Mouse (Mus musculus) limb, embryonic 11.5 days (tissue): ENCODE data around the gene App. TPM values are rescaled to one million over a fixed set of nuclear protein-coding genes. Genes with fewer than 3 reads are reported as not detected.

ENCODE experiments used
- ATAC-seq: fragments of 200-750 bp; cut with Nextera tagmentation; 2 replicates; pipeline ENCODE4 v1.8.0; 2017; ENCODE audit warnings: low read depth; ENCODE audit not compliant: insufficient number of reproducible peaks, low FRiP score, low TSS enrichment
- DNase-seq: peaks from one replicate; pipeline ENCODE4 v3.0.0-alpha.2; 2015; ENCODE audit warnings: low spot score
- H3K27ac ChIP-seq: fragments of 300-500 bp; sonication (generic); replicated peaks from 2 replicates; pipeline ENCODE4 v1.5.1; 2014; ENCODE audit warnings: low read depth, mild to moderate bottlenecking, low read length
- H3K27me3 ChIP-seq: fragments of 300-500 bp; sonication (generic); 2 replicates; pipeline ENCODE4 v1.6.1; 2014; ENCODE audit warnings: mild to moderate bottlenecking, low read length, mixed read lengths; ENCODE audit not compliant: control insufficient read depth, insufficient read depth
- H3K36me3 ChIP-seq: fragments of 300-500 bp; sonication (generic); 2 replicates; pipeline ENCODE4 v1.6.1; 2014; ENCODE audit warnings: mild to moderate bottlenecking, low read length, moderate library complexity, mixed read lengths; ENCODE audit not compliant: control insufficient read depth, insufficient read depth
- H3K4me1 ChIP-seq: fragments of 300-500 bp; sonication (generic); 2 replicates; pipeline ENCODE4 v1.6.1; 2014; ENCODE audit warnings: low read length, mixed read lengths; ENCODE audit not compliant: control insufficient read depth, insufficient read depth
- H3K4me2 ChIP-seq: fragments of 300-500 bp; sonication (generic); 2 replicates; pipeline ENCODE4 v1.6.1; 2014; ENCODE audit warnings: low read depth, mild to moderate bottlenecking, moderate library complexity; ENCODE audit not compliant: severe bottlenecking
- H3K4me3 ChIP-seq: fragments of 300-500 bp; sonication (generic); 2 replicates; pipeline ENCODE4 v1.5.1; 2014; ENCODE audit warnings: low read depth, low read length
- H3K9ac ChIP-seq: fragments of 300-500 bp; sonication (generic); 2 replicates; pipeline ENCODE4 v1.6.1; 2014; ENCODE audit warnings: mild to moderate bottlenecking, low read length
- H3K9me3 ChIP-seq: fragments of 300-500 bp; sonication (generic); 2 replicates; pipeline ENCODE4 v1.6.1; 2016; ENCODE audit warnings: low read length; ENCODE audit not compliant: control insufficient read depth
- WGBS: fragments of 180-500 bp; shearing (Covaris S2); extraction: QIAGEN DNeasy Blood & Tissue Kit; methylation state at CpG from one replicate; pipeline ENCODE4 v1.1.7; 2014; 5-methylcytosine and 5-hydroxymethylcytosine counted together
- polyA plus RNA-seq: library from polyadenylated mRNA; unstranded; fragments of >200 nt; fragmentation: Nextera tagmentation; extraction: Ambion mirVana; gene quantifications from 2 replicates; pipeline ENCODE4 v1.2.1, GENCODE M21; 2014

Gene App
- polyA plus RNA-seq, 1 experiment from 2014 or later = 93.6 TPM

DNA sequence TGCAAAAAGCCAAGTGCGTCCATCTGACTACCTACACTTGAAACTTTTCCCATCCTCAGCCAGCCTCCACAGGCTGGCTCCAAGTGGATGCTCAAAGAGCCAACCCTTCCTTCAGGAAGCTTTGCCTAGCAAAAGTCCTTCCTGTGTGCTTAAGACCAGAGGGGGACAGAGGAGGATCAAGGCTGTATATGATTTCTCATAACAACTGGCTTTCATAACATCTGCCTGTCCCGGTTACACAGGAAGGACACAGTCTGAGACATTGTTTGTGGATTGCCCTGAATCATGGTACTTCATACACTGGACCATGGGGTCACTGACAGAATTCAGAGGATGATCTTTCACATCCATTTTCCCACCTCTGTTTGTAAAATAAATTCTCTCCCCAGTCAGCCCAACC lies 61.3 kb downstream of the App start:
- H3K9ac ChIP-seq = no peak overlapping the region
- no peak for DNase-seq
- no peak overlapping the region for H3K27ac ChIP-seq
- H3K36me3 ChIP-seq = no peaks in the 10 kb centered on the region
- no peak overlapping the region for H3K4me2 ChIP-seq
- no peak overlapping the region for H3K4me3 ChIP-seq
- H3K9me3 ChIP-seq = no peaks in the 10 kb centered on the region
- no peaks in the 10 kb centered on the region for H3K27me3 ChIP-seq
- peaks cover 8% of the 10 kb centered on the region for H3K4me1 ChIP-seq
- WGBS = 92% methylated on average over 2 of the region's 2 CpGs
- no peak for ATAC-seq

- no peak overlapping the region for H3K4me2 ChIP-seq
Measured at GRCm38 (mm10) chr16:85110428-85110827, 63.1 kb downstream of the App start.

GRCm38 (mm10) chr16:85108486-85108885 lies 65.1 kb downstream of the App start:
- ATAC-seq = no peak
- WGBS = 93% methylated on average over 7 of the region's 7 CpGs
- no peak for DNase-seq

More at GRCm38 (mm10) chr16:85110428-85110827, 63.1 kb downstream of the App start:
- H3K27me3 ChIP-seq = no peaks in the 10 kb centered on the region
- no peaks in the 10 kb centered on the region for H3K9me3 ChIP-seq
- WGBS = 49% methylated on average over 13 of the region's 13 CpGs
- H3K4me1 ChIP-seq = peaks cover 14% of the 10 kb centered on the region
- no peak overlapping the region for H3K4me3 ChIP-seq
- H3K36me3 ChIP-seq = no peaks in the 10 kb centered on the region
- H3K27ac ChIP-seq = no peak overlapping the region
- DNase-seq (peak; percentile 53), ATAC-seq (0 out of 2 replicates have a peak, but pooled peaks have one; percentile 33)
- H3K9ac ChIP-seq = no peak overlapping the region

GRCm38 (mm10) chr16:85106644-85107323 lies 66.8 kb downstream of the App start:
- H3K9me3 ChIP-seq = no peaks in the 10 kb centered on the region
- WGBS = 65% methylated on average over 9 of the region's 9 CpGs
- H3K4me3 ChIP-seq = no peak overlapping the region
- H3K27me3 ChIP-seq = no peaks in the 10 kb centered on the region
- peaks cover 14% of the 10 kb centered on the region for H3K4me1 ChIP-seq
- ATAC-seq (no peak), DNase-seq (no peak)
- H3K9ac ChIP-seq = no peak overlapping the region
- no peaks in the 10 kb centered on the region; the same call in 1 of the 2 replicates for H3K36me3 ChIP-seq
- H3K4me2 ChIP-seq = no peak overlapping the region
- H3K27ac ChIP-seq = no peak overlapping the region

More at GRCm38 (mm10) chr16:85108486-85108885, 65.1 kb downstream of the App start:
- no peak overlapping the region for H3K4me3 ChIP-seq
- H3K27me3 ChIP-seq = no peaks in the 10 kb centered on the region
- no peak overlapping the region for H3K4me2 ChIP-seq
- no peaks in the 10 kb centered on the region for H3K36me3 ChIP-seq
- H3K27ac ChIP-seq = no peak overlapping the region
- no peak overlapping the region for H3K9ac ChIP-seq
- no peaks in the 10 kb centered on the region for H3K9me3 ChIP-seq
- H3K4me1 ChIP-seq = peaks cover 14% of the 10 kb centered on the region

GRCm38 (mm10) chr16:85105603-85106002 lies 68.0 kb downstream of the App start:
- Histone ChIP-seq H3K4me2 (no peak overlapping the region), H3K9me3 (no peaks in the 10 kb centered on the region), H3K9ac (no peak overlapping the region), H3K36me3 (no peaks in the 10 kb centered on the region; the same call in 1 of the 2 replicates), H3K4me1 (peaks cover 12% of the 10 kb centered on the region), H3K27me3 (no peaks in the 10 kb centered on the region), H3K27ac (no peak overlapping the region), H3K4me3 (no peak overlapping the region)
- ATAC-seq = no peak
- no peak for DNase-seq
- WGBS = 71% methylated on average over 4 of the region's 4 CpGs

DNA sequence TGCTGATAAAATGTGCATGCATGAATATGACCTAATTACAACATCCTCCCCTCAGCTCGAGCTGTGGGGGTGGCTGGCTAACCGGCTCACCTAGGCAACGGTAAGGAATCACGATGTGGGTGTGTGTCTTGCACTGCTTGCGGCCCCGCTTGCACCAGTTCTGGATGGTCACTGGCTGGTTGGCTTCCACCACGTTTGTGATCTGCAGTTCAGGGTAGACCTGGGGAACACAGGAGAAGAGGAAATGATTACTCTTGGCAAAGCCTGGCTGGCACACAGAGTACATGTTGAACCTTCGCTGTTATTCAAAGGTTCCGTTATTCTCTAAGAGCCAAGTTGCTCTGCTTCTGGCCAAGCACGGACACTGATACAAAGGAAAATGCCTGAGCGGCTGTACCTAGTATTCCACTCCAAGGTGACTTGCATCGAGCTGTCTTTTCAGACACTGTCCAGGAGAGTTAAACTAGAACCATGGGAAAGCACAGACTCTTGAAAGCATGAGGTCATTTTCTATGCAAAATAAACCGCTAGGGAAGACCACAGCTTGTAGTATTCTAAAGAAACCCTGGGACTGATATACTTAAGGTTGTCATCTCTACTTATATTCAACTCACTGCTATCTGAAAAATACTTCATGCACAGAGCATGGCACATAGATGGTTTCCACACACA lies 70.3 kb downstream of the App start:
- WGBS = 93% methylated on average over 13 of the region's 13 CpGs
- no peaks in the 10 kb centered on the region for H3K9me3 ChIP-seq
- no peak overlapping the region for H3K27ac ChIP-seq

GRCm38 (mm10) chr16:85101544-85101943 lies 72.0 kb downstream of the App start:
- Histone ChIP-seq H3K27me3 (no peaks in the 10 kb centered on the region), H3K4me3 (no peak overlapping the region), H3K27ac (no peak overlapping the region), H3K9me3 (no peaks in the 10 kb centered on the region), H3K4me1 (peaks cover 1% of the 10 kb centered on the region; the same call in 1 of the 2 replicates), H3K4me2 (no peak overlapping the region), H3K36me3 (no peaks in the 10 kb centered on the region; the same call in 1 of the 2 replicates), H3K9ac (no peak overlapping the region)
- WGBS = 82% methylated on average over 3 of the region's 3 CpGs
- ATAC-seq (no peak), DNase-seq (no peak)

More for the DNA sequence above, 70.3 kb downstream of the App start:
- Histone ChIP-seq H3K4me1 (peaks cover 6% of the 10 kb centered on the region; the same call in 1 of the 2 replicates), H3K4me2 (no peak overlapping the region), H3K4me3 (no peak overlapping the region), H3K36me3 (no peaks in the 10 kb centered on the region; the same call in 1 of the 2 replicates), H3K9ac (no peak overlapping the region), H3K27me3 (no peaks in the 10 kb centered on the region)
- no peak for DNase-seq
- no peak for ATAC-seq

GRCm38 (mm10) chr16:85100806-85101205 lies 72.8 kb downstream of the App start:
- no peak overlapping the region for H3K4me3 ChIP-seq
- no peaks in the 10 kb centered on the region for H3K9me3 ChIP-seq
- H3K27me3 ChIP-seq = no peaks in the 10 kb centered on the region
- 8% methylated on average over 3 of the region's 3 CpGs for WGBS
- DNase-seq (no peak), ATAC-seq (no peak)
- H3K4me2 ChIP-seq = no peak overlapping the region
- no peak overlapping the region for H3K9ac ChIP-seq
- H3K36me3 ChIP-seq = no peaks in the 10 kb centered on the region; the same call in 1 of the 2 replicates
- H3K4me1 ChIP-seq = no peaks in the 10 kb centered on the region
- H3K27ac ChIP-seq = no peak overlapping the region
